Mouse (Mus musculus): ENCODE data around the gene Adh6b. TPM values are rescaled to one million over a fixed set of nuclear protein-coding genes. Genes with fewer than 3 reads are reported as not detected.
"Not testable (repeated sequence)": the region's sequence is repeated elsewhere in the genome, so short reads cannot be mapped to it uniquely, and the experiment has no call there.

Adh6b gene
- total RNA-seq, 2 experiments from 2014 or later: not detected

- no peak for ATAC-seq (replicated peaks; ENCODE audit: low FRiP score, poor library complexity, severe bottlenecking)
Measured at GRCm38 (mm10) chr3:138352012-138352809, 10.6 kb downstream of the Adh6b start.

DNA sequence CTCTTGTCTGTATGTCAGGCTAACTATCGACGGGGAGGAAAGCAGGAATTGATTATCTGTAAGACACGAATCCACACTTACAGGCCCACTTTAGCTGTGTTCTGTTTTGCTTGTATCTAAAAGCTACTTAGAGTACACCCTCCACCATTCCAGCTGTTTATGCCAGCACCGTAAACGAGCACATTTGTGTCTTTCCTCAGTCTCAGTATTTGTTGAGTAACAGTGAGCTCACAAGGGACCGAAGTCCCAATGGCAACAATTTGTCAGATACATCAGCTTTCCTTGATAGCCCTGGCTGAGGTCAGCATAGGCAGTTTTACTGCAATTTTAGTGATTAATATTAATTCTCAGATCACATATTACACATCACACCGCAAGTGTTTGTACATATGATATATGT, 17.3 kb downstream of the Adh6b start:
- no peak for ATAC-seq (replicated peaks; ENCODE audit: low FRiP score, poor library complexity, severe bottlenecking)

DNA sequence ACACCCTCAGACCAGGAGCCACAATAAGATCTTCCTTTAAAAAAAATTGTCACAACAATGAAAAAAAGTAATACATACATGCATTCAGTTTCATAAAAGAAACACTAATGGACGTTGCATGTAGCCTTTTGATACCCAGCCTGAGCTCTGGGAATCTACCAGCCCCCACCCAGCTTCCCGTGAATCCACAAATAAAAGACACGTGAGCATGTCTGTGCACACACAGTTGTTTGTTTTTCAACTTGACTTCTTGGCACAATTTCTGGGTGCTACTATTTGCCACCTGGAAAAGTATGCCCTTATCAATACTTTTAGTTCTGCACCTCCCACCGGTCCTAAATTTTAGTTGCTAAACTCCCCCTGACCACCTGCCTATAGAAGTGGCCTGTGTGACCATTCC, 19.1 kb downstream of the Adh6b start:
- ATAC-seq (replicated peaks; ENCODE audit: low FRiP score, poor library complexity, severe bottlenecking): no peak

- ATAC-seq (replicated peaks; ENCODE audit: low FRiP score, poor library complexity, severe bottlenecking): no peak
Measured at GRCm38 (mm10) chr3:138362920-138363319, 21.3 kb downstream of the Adh6b start.

- ATAC-seq (replicated peaks; ENCODE audit: low FRiP score, poor library complexity, severe bottlenecking): no peak
Measured at GRCm38 (mm10) chr3:138366181-138366580, 24.6 kb downstream of the Adh6b start.

GRCm38 (mm10) chr3:138369546-138369945, 28.0 kb downstream of the Adh6b start:
- ATAC-seq (replicated peaks; ENCODE audit: low FRiP score, poor library complexity, severe bottlenecking): no peak

DNA sequence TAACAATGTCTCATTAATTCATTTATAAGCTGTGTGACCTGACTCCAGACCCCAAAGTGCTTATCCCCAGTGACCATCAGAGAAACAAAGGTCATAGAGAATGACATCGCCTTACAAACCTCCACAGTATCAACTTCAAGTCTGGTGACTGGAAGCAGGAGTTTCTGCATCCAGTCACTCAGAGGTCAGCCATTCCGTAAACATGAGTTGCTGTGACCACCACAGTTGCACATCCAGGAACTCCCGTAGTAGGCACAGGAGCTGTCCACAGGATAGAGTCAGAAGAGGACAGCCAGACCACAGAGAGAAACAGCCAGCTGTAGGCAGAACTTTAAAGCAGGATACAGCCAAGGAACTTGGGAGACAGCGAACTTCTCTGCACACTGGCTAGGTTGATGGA, 28.7 kb downstream of the Adh6b start:
- not testable (repeated sequence) for ATAC-seq (replicated peaks; ENCODE audit: low FRiP score, poor library complexity, severe bottlenecking)

DNA sequence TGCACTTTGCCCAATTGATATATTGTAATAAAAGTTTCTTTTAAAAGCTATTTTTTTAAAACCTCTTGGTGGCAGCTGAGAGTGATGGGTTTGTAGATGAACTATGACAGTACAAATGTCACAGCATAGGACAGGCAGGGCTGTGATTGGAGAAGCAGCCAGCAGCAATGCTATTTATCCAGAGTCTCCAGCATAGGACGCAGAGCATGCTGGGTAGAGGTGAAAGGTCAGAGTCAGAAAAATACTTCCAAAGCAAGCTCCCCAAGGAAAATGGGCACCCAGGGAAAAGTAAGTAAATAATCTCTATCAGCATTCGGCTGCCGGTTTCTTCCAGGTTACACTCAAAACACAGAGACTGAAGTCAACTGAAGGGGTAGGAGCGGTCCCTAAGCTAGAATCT, 32.3 kb downstream of the Adh6b start:
- ATAC-seq (replicated peaks; ENCODE audit: low FRiP score, poor library complexity, severe bottlenecking): no peak

GRCm38 (mm10) chr3:138375148-138375547, 33.6 kb downstream of the Adh6b start:
- ATAC-seq (replicated peaks; ENCODE audit: low FRiP score, poor library complexity, severe bottlenecking): no peak

GRCm38 (mm10) chr3:138381133-138381532, 39.6 kb downstream of the Adh6b start:
- ATAC-seq (replicated peaks; ENCODE audit: low FRiP score, poor library complexity, severe bottlenecking): no peak

DNA sequence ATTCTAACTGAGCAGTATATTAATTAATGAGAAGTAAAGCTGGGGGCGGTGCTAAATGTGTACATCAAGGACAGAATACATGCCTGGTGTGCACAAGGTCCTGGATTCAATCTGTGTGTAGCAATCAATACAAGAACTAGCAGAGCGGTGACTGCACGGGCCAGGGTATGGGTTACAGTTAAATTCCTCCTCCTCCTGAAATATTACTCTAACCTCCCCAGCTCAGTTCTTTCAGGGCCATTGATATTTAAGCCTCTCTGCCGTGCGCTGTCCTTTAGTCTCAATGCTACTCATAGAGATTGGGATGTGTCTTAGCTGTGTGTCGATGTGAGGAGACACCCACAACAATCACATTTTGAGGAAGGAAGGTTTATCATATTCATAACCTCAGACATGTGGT, 45.6 kb downstream of the Adh6b start:
- ATAC-seq (replicated peaks; ENCODE audit: low FRiP score, poor library complexity, severe bottlenecking): no peak

DNA sequence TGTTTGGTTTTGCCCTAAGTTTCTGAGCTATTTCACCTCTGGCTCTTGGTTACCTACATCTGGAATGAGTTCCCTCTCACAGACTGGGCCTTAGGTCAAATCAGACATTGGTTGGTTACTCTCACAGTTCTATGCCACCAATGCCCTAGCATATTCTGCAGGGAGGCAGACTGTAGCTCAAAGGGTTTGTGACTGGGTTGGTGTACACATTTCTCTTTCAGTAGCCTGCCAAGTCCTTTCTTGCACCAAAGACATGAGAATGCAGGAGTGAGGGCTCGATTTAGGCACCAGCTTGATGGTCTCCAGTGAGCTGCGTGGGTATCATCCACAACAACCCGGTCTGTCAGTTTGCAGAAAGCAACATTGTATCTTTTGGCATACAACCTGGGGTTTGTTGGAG, 63.3 kb downstream of the Adh6b start:
- ATAC-seq (replicated peaks; ENCODE audit: low FRiP score, poor library complexity, severe bottlenecking): no peak

DNA sequence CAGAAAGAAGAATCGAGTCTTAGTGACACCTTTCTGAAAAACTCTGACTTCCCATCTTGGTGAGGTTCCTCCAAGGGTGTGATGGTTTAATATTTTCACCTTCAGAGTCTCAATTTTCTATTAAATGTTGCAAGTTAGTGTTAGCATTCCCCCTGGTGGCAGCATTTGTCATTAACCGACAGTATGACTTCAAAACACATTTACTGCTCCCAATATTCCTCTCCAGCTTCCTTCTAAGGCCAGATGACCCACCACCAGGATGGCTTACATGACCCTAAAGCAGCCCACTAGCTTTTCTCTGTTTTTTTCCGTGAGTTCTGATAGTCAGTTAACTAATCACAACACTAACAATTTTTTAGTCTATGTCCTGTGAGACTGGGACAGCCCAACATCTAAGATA, 63.8 kb downstream of the Adh6b start:
- ATAC-seq (replicated peaks; ENCODE audit: low FRiP score, poor library complexity, severe bottlenecking): no peak

GRCm38 (mm10) chr3:138405840-138406239, 64.3 kb downstream of the Adh6b start:
- no peak for ATAC-seq (replicated peaks; ENCODE audit: low FRiP score, poor library complexity, severe bottlenecking)

- ATAC-seq (replicated peaks; ENCODE audit: low FRiP score, poor library complexity, severe bottlenecking): no peak
Measured at GRCm38 (mm10) chr3:138407920-138408319, 66.3 kb downstream of the Adh6b start.

Other genes with a start within 250 kb of the Adh6b start
- gene Trmt10a, start 198.3 kb upstream of the Adh6b start, total RNA-seq (2015; ENCODE audit: low replicate concordance): 0.77 and 3.3 TPM in 2 replicates
- gene Trmt10a, start 198.3 kb upstream of the Adh6b start, total RNA-seq (2017; ENCODE audit: low replicate concordance): 3.8 and 12.3 TPM in 2 replicates
- gene Mttp, start 196.8 kb upstream of the Adh6b start, total RNA-seq (2015; ENCODE audit: low replicate concordance): 0.77 and 1.3 TPM in 2 replicates
- 0.51 and 1.4 TPM in 2 replicates for gene Mttp, start 196.8 kb upstream of the Adh6b start, total RNA-seq (2017; ENCODE audit: low replicate concordance)
- gene 4930579F01Rik, start 147.9 kb upstream of the Adh6b start, total RNA-seq (2015; ENCODE audit: low replicate concordance): not detected in 2 replicates
- not detected in 2 replicates for gene 4930579F01Rik, start 147.9 kb upstream of the Adh6b start, total RNA-seq (2017; ENCODE audit: low replicate concordance)
- not detected in 2 replicates for gene Adh7, start 124.0 kb upstream of the Adh6b start, total RNA-seq (2015; ENCODE audit: low replicate concordance)
- not detected in 2 replicates for gene Adh7, start 124.0 kb upstream of the Adh6b start, total RNA-seq (2017; ENCODE audit: low replicate concordance)
- not detected in 2 replicates for gene Adh1, start 80.8 kb upstream of the Adh6b start, total RNA-seq (2015; ENCODE audit: low replicate concordance)
- not detected in 2 replicates for gene Adh1, start 80.8 kb upstream of the Adh6b start, total RNA-seq (2017; ENCODE audit: low replicate concordance)
- not detected in 2 replicates for gene Adh6a, start 28.5 kb upstream of the Adh6b start, total RNA-seq (2015; ENCODE audit: low replicate concordance)
- not detected in 2 replicates for gene Adh6a, start 28.5 kb upstream of the Adh6b start, total RNA-seq (2017; ENCODE audit: low replicate concordance)
- not detected in 2 replicates for gene Adh4, start 73.7 kb downstream of the Adh6b start, total RNA-seq (2015; ENCODE audit: low replicate concordance)
- not detected in 2 replicates for gene Adh4, start 73.7 kb downstream of the Adh6b start, total RNA-seq (2017; ENCODE audit: low replicate concordance)
- 20.3 and 29.0 TPM in 2 replicates for gene Adh5, start 101.3 kb downstream of the Adh6b start, total RNA-seq (2015; ENCODE audit: low replicate concordance)
- gene Adh5, start 101.3 kb downstream of the Adh6b start, total RNA-seq (2017; ENCODE audit: low replicate concordance): 14.6 and 15.8 TPM in 2 replicates
- 10.0 and 15.3 TPM in 2 replicates for gene Metap1, start 147.7 kb downstream of the Adh6b start, total RNA-seq (2015; ENCODE audit: low replicate concordance)
- gene Metap1, start 147.7 kb downstream of the Adh6b start, total RNA-seq (2017; ENCODE audit: low replicate concordance): 18.2 and 21.3 TPM in 2 replicates
- gene Eif4e, start 184.4 kb downstream of the Adh6b start, total RNA-seq (2015; ENCODE audit: low replicate concordance): 55.5 and 73.6 TPM in 2 replicates
- 53.2 and 70.4 TPM in 2 replicates for gene Eif4e, start 184.4 kb downstream of the Adh6b start, total RNA-seq (2017; ENCODE audit: low replicate concordance)